Mouse (Mus musculus): ENCODE measurements around the gene Gm2056. TPM values are rescaled to one million over a fixed set of nuclear protein-coding genes. Genes with fewer than 3 reads are reported as not detected.
"Not testable (repeated sequence)": the region's sequence is repeated elsewhere in the genome, so short reads cannot be mapped to it uniquely, and the experiment has no call there.

Gm2056 gene
- total RNA-seq (2022): not detected

DNA sequence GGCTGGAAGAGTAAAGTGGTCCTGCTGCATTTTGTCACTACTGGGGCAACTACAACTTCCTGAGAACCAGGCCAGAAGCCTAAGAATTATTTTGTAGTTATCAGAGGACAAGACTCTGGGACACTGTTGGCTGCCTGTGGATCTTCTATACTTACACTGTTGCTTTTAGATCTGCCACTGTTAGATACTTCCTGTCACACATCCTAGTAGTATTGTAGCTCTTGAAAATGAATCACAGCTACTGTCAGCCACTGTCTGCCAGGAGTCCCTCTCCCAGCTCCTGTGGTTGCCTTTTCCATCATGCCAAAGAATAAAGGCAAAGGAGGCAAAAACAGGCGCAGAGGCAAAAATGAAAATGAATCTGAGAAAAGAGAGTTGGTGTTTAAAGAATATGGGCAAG is at the start of gene Gm2056:
Gene Gm2056, plus strand, starts transcription at position 301 of the 400 bp plus-strand sequence.
- DNase-seq (ENCODE audit: low spot score in 2 of 2): not testable (repeated sequence)

DNA sequence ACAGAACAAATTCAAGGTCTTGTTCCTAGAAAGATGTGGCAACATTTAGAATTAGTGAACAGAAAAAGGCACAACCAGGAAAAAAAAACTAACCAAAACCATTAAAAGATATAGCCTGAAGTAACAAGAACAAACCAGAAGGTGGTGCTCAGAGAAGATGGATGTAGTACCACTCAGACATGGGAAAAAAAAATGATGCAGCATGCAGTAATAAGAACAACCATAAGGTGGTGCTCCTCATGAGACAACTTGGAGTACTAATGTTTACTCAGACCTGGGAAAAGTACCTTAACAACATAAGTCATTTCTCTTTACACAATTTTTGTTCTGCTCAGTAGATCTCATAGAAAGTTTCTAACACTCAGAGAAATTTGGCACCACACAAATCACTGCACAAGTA is 42.8 kb upstream of the Gm2056 start:
- DNase-seq (ENCODE audit: low spot score in 2 of 2): not testable (repeated sequence)

DNA sequence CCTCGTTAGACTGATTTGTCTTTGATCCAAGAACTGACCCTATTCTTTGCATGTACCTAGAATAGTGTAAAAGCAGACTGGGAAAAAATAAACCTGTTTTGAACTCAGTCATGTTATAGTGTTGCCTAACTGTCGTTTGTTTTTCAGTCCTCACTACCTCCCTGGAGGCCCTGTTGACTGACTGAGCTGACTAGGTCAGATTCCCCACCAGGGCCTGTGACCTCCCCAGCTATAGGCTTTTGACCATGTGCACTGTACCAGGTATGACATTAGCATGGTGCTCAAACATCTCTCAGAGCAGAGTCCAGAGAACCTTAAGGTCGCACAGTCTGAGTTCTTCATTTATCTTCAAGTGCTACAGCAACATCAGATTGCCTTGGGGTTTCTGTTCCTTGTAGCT is 22.7 kb upstream of the Gm2056 start:
- DNase-seq (ENCODE audit: low spot score in 2 of 2): not testable (repeated sequence)

DNA sequence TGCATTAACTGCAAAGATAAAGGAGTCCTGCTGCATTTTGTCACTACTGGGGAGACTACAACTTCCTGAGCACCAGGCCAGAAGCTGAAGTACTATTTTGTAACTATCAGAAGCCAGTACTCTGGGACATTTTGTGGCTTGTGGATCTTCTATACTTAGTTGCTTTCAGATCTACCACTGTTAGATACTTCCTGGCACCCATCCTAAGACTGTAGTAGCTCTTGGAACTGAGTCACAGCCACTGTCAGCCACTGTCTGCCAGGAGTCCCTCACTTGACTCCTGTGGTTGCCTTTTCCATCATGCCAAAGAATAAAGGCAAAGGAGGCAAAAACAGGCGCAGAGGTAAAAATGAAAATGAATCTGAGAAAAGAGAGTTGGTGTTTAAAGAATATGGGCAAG is 15.3 kb upstream of the Gm2056 start, which contains the start of gene Gm2075:
Gene Gm2075, plus strand, starts transcription at position 301 of the 400 bp plus-strand sequence.
- DNase-seq (ENCODE audit: low spot score in 2 of 2): not testable (repeated sequence)

DNA sequence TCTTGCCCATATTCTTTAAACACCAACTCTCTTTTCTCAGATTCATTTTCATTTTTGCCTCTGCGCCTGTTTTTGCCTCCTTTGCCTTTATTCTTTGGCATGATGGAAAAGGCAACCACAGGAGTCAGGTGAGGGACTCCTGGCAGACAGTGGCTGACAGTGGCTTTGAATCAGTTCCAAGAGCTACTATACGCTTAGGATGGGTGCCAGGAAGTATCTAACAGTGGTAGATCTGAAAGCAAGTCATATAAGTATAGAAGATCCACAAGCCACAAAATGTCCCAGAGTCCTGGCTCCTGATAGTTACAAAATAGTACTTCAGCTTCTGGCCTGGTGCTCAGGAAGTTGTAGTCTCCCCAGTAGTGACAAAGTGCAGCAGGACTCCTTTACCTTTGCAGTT is 8.1 kb upstream of the Gm2056 start, which contains the start of gene Gm6803:
Gene Gm6803, minus strand, starts transcription at position 101 of the 400 bp plus-strand sequence.
- DNase-seq (ENCODE audit: low spot score in 2 of 2): not testable (repeated sequence)

DNA sequence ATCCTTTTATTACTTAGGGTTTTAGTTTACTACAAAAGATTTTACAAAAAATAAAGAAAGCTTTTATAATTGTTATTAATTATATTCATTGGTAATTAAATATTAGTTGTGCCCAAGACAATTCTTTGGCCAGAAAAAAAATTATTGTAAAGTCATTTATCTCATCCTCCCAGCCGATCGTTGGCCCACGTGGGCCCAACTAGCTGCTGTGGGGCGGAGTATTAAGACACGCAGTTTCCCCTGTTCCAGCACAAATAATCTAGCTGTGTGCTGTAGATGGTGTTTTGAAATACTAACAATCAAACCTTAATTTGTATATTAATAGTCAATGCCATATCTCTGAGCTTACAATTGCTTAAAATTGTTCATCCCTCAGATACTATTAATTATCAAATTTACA is 5.4 kb downstream of the Gm2056 start:
- not testable (repeated sequence) for DNase-seq (ENCODE audit: low spot score in 2 of 2)

DNA sequence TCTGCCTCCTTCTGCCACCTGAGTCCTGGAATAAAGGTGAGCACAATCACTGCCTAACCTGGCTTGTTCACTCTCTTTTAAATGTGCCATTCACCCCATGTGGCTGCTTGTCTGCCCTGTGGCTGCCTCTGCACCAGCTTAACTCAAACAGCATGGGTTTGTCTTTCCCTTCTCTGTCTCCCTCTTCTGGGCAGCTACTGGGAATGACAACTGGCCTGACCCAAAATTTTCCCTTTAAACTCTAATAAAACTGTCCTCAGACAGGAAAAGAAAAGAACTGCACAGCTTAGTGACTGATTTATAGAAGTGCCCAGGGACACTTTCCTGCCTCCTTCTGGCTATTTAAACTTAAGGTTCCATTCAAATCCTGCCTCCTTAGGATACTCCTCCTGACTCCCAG is 12.3 kb downstream of the Gm2056 start:
- not testable (repeated sequence) for DNase-seq (ENCODE audit: low spot score in 2 of 2)

DNA sequence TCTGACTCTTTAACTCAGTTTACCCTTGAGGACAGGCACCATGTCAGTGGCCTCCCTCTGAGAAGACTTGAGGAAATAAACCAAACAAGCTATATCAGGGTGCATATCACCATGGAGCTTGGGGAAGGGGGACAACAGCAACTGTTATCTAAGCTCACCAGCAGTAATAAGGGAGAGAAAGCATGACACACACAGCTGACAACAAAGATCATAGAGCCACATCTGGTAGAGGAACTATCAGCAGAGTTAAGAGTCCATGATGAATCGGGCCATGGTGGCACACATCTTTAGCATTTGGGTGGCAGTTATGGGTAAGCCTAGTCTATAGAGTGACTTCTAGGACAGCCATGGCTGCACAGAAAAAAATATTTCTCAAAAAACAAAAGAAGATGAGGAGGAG is 12.9 kb downstream of the Gm2056 start:
- not testable (repeated sequence) for DNase-seq (ENCODE audit: low spot score in 2 of 2)

DNA sequence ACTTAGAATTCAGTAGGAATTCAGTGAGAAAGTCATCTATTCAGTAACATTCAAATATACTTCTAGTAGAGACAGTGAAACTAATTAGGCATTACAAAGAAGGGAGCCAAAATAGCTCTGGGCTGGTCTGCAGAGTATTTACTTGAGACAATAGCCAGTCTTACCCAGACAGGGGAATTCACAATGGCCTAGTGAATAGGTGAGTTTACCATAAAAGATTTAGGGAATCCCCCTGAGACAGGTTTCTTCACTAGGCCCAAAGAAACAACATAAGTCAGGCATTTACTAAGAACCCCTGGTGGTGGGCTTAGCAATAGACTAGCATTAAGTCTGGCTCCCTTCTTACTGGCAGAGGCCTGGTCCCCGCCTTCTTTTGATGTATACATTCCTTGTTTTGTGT is 18.4 kb downstream of the Gm2056 start:
- not testable (repeated sequence) for DNase-seq (ENCODE audit: low spot score in 2 of 2)

Other genes starting within 250 kb of the Gm2056 start
- not detected for gene Gm21936, start 231.5 kb upstream of the Gm2056 start, total RNA-seq (2022)
- not detected for gene BB287469, start 210.4 kb upstream of the Gm2056 start, total RNA-seq (2022)
- not detected for gene Gm2001, start 184.7 kb upstream of the Gm2056 start, total RNA-seq (2022)
- gene Gm2016, start 152.9 kb upstream of the Gm2056 start, total RNA-seq (2022): not detected
- not detected for gene Gm2022, start 131.6 kb upstream of the Gm2056 start, total RNA-seq (2022)
- not detected for gene Gm2035, start 107.1 kb upstream of the Gm2056 start, total RNA-seq (2022)
- not detected for gene Gm2042, start 72.9 kb upstream of the Gm2056 start, total RNA-seq (2022)
- gene Gm2075, start 15.2 kb upstream of the Gm2056 start, total RNA-seq (2022): not detected
- gene Gm6803, start 8.2 kb upstream of the Gm2056 start, total RNA-seq (2022): not detected
- gene Gm16368, start 56.7 kb downstream of the Gm2056 start, total RNA-seq (2022): not detected
- not detected for gene Gm10436, start 155.1 kb downstream of the Gm2056 start, total RNA-seq (2022)
- gene Gm8332, start 223.1 kb downstream of the Gm2056 start, total RNA-seq (2022): not detected
- gene Gm5662, start 247.5 kb downstream of the Gm2056 start, total RNA-seq (2022): not detected